Mouse (Mus musculus) midbrain, embryonic 10.5 days (tissue): Measurements from ENCODE around the gene Ndufaf8. TPM values are rescaled to one million over a fixed set of nuclear protein-coding genes. Genes with fewer than 3 reads are reported as not detected.

Source experiments
- DNase-seq: peaks from one replicate; pipeline ENCODE4 v3.0.0-alpha.2; 2017; ENCODE audit warnings: low spot score
- H3K27ac ChIP-seq: fragments of 300-500 bp; sonication (generic); replicated peaks from 2 replicates; pipeline ENCODE4 v1.5.1; 2016; ENCODE audit warnings: mild to moderate bottlenecking
- H3K27me3 ChIP-seq: fragments of 300-500 bp; sonication (generic); 2 replicates; pipeline ENCODE4 v1.6.1; 2016; ENCODE audit warnings: low read depth, mild to moderate bottlenecking; ENCODE audit not compliant: poor library complexity, severe bottlenecking
- H3K36me3 ChIP-seq: fragments of 300-500 bp; sonication (generic); 2 replicates; pipeline ENCODE4 v1.6.1; 2016; ENCODE audit warnings: mild to moderate bottlenecking, moderate library complexity
- H3K4me1 ChIP-seq: fragments of 300-500 bp; sonication (generic); 2 replicates; pipeline ENCODE4 v1.6.1; 2016
- H3K4me3 ChIP-seq: fragments of 300-500 bp; sonication (generic); 2 replicates; pipeline ENCODE4 v1.5.1; 2016; ENCODE audit warnings: mild to moderate bottlenecking, moderate library complexity
- H3K9me3 ChIP-seq: fragments of 300-500 bp; sonication (generic); replicated peaks from 2 replicates; pipeline ENCODE4 v1.6.1; 2016; ENCODE audit warnings: mild to moderate bottlenecking
- WGBS: fragments of 180-500 bp; shearing (Covaris S2); methylation state at CpG from one replicate; pipeline ENCODE4 v1.1.7; 2016; 5-methylcytosine and 5-hydroxymethylcytosine counted together
- polyA plus RNA-seq: library from polyadenylated mRNA; unstranded; fragments of >200 nt; fragmentation: Nextera tagmentation; extraction: Ambion mirVana; gene quantifications from 2 replicates; pipeline ENCODE4 v1.2.1, GENCODE M21; 2016

Ndufaf8 gene
- polyA plus RNA-seq, 1 experiment from 2014 or later = 91.0 TPM

GRCm38 (mm10) chr11:120103431-120103997 is 4.8 kb downstream of the Ndufaf8 start:
- WGBS = 98% methylated on average over 3 of the region's 3 CpGs
- Histone ChIP-seq H3K4me1 (peaks cover 23% of the 10 kb centered on the region), H3K36me3 (peaks cover 65% of the 10 kb centered on the region), H3K27ac (no peak overlapping the region), H3K9me3 (no peaks in the 10 kb centered on the region), H3K4me3 (no peak overlapping the region), H3K27me3 (no peaks in the 10 kb centered on the region)
- DNase-seq = no peak

DNA sequence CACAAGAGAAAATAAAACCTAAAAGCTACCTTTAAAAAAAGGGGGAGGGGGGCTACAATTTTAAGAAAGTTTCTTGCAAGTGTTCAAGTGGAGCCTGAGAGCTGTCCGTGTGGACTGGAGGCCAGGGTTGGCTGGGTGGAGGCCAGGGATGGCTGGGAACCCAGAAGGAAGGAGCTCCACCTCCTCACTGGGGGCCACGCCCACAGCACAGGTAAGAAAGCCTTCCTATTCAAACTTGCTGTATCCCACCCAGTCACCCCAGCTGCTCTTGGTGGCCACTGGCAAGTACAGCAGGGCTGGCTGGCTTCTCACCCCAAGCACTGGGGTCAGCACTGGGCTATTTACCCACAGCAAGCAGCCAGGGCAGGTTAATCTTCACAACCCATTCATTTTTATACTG is 8.3 kb downstream of the Ndufaf8 start:
- no peak for DNase-seq
- WGBS = 74% methylated on average over 2 of the region's 2 CpGs
- H3K27ac ChIP-seq = no peak overlapping the region
- no peaks in the 10 kb centered on the region for H3K9me3 ChIP-seq
- no peak overlapping the region for H3K4me3 ChIP-seq
- no peaks in the 10 kb centered on the region for H3K4me1 ChIP-seq
- H3K36me3 ChIP-seq = peaks cover 74% of the 10 kb centered on the region
- no peaks in the 10 kb centered on the region for H3K27me3 ChIP-seq

DNA sequence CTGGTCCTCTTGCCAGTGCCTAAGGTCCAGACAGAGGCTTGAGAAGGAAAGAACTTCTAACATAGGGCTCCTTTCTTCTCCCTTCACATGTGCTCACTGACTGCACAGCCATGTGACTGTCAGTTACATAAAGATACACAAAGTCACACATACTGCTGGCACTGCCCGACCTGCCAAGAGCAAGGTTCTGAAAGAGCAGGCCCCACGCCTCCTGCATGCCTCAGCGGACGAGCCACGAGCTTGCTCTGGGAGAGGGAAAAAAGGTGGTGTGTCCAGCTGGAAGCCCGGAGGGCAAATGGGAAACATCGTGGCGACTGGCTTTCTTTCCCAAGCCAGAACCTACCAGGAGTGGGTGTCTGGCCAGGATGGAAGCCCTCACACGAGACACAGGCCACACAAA is 9.1 kb downstream of the Ndufaf8 start:
- WGBS = 86% methylated on average over 9 of the region's 9 CpGs

GRCm38 (mm10) chr11:120109558-120110210 is 11.0 kb downstream of the Ndufaf8 start:
- Histone ChIP-seq H3K9me3 (no peaks in the 10 kb centered on the region), H3K27ac (no peak overlapping the region), H3K4me1 (no peaks in the 10 kb centered on the region), H3K4me3 (no peak overlapping the region), H3K27me3 (no peaks in the 10 kb centered on the region), H3K36me3 (peaks cover 79% of the 10 kb centered on the region)
- no peak for DNase-seq
- 76% methylated on average over 14 of the region's 14 CpGs for WGBS

More for the DNA sequence above, 9.1 kb downstream of the Ndufaf8 start:
- Histone ChIP-seq H3K27me3 (no peaks in the 10 kb centered on the region), H3K4me3 (no peak overlapping the region), H3K36me3 (peaks cover 80% of the 10 kb centered on the region), H3K4me1 (no peaks in the 10 kb centered on the region), H3K9me3 (no peaks in the 10 kb centered on the region), H3K27ac (no peak overlapping the region)
- no peak for DNase-seq

DNA sequence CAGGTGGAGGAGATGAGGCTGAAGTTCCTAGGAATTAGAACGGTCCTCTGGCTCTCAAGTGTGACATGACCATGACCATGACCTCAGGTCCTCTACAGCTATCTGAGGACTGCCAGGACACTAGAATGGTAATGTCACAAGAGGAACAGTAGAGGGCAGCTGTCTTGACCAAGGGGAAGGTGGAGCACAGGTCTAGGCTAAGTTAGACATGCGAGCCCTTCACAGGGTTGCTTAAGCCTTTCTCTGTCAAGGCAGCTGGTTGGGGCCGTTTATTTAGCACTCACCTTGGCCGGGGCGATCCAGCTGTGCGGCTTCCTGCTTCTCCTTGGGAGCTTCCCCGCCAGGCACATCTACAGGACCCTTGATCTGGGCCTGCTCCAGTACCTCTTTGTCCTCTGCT is 11.8 kb downstream of the Ndufaf8 start:
- DNase-seq = no peak
- Histone ChIP-seq H3K4me1 (no peaks in the 10 kb centered on the region), H3K9me3 (no peaks in the 10 kb centered on the region), H3K27me3 (no peaks in the 10 kb centered on the region), H3K36me3 (peaks cover 79% of the 10 kb centered on the region), H3K4me3 (no peak overlapping the region), H3K27ac (peak overlapping the region; percentile 60; the same call in 1 of the 2 replicates)
- WGBS = 70% methylated on average over 7 of the region's 7 CpGs

- Histone ChIP-seq H3K4me3 (no peak overlapping the region), H3K27me3 (no peaks in the 10 kb centered on the region), H3K9me3 (no peaks in the 10 kb centered on the region), H3K27ac (peak overlapping the region; percentile 60; the same call in 1 of the 2 replicates), H3K36me3 (peaks cover 79% of the 10 kb centered on the region), H3K4me1 (no peaks in the 10 kb centered on the region)
- DNase-seq = peak; percentile 67
- WGBS = 7% methylated on average over 2 of the region's 2 CpGs
Observed at GRCm38 (mm10) chr11:120111033-120111432, 12.3 kb downstream of the Ndufaf8 start.

- Histone ChIP-seq H3K27me3 (no peaks in the 10 kb centered on the region), H3K4me3 (no peak overlapping the region), H3K36me3 (peaks cover 79% of the 10 kb centered on the region), H3K9me3 (no peaks in the 10 kb centered on the region), H3K4me1 (no peaks in the 10 kb centered on the region), H3K27ac (no peak overlapping the region)
- 88% methylated on average over 4 of the region's 4 CpGs for WGBS
- DNase-seq = no peak
Observed at GRCm38 (mm10) chr11:120112136-120112535, 13.4 kb downstream of the Ndufaf8 start.

- Histone ChIP-seq H3K4me3 (no peak overlapping the region), H3K36me3 (peaks cover 76% of the 10 kb centered on the region), H3K9me3 (no peaks in the 10 kb centered on the region), H3K27ac (no peak overlapping the region), H3K4me1 (no peaks in the 10 kb centered on the region), H3K27me3 (no peaks in the 10 kb centered on the region)
- no peak for DNase-seq
- WGBS = 91% methylated on average over 21 of the region's 21 CpGs
Observed at GRCm38 (mm10) chr11:120114488-120115215, 15.9 kb downstream of the Ndufaf8 start.

- no peaks in the 10 kb centered on the region for H3K4me1 ChIP-seq
- H3K4me3 ChIP-seq = no peak overlapping the region
- no peak overlapping the region for H3K27ac ChIP-seq
- DNase-seq = no peak
- H3K9me3 ChIP-seq = no peaks in the 10 kb centered on the region
- peaks cover 75% of the 10 kb centered on the region for H3K36me3 ChIP-seq
- H3K27me3 ChIP-seq = no peaks in the 10 kb centered on the region
- WGBS = 91% methylated on average over 2 of the region's 2 CpGs
Observed at GRCm38 (mm10) chr11:120117626-120118025, 18.9 kb downstream of the Ndufaf8 start.

DNA sequence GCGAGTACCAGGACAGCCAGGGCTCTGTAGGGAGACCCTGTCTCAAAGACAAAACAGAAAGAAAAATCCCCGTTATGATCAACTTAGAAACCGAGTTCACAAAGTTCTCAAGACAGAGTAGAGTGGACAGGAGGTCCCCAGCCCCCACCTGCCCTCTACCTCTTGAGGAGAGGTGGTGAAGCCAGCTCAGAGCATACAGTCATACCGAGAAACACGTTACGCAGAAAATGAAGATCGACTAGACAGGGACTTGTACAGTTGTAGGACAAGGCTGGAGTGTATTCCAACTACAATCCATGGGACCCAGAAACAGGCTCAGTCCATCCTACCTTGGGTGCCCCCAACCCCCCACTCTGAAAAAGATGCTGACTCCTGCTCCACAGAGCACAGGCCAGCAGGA is 20.4 kb downstream of the Ndufaf8 start:
- Histone ChIP-seq H3K36me3 (peaks cover 74% of the 10 kb centered on the region), H3K27me3 (no peaks in the 10 kb centered on the region)
- WGBS = 95% methylated on average over 7 of the region's 7 CpGs

DNA sequence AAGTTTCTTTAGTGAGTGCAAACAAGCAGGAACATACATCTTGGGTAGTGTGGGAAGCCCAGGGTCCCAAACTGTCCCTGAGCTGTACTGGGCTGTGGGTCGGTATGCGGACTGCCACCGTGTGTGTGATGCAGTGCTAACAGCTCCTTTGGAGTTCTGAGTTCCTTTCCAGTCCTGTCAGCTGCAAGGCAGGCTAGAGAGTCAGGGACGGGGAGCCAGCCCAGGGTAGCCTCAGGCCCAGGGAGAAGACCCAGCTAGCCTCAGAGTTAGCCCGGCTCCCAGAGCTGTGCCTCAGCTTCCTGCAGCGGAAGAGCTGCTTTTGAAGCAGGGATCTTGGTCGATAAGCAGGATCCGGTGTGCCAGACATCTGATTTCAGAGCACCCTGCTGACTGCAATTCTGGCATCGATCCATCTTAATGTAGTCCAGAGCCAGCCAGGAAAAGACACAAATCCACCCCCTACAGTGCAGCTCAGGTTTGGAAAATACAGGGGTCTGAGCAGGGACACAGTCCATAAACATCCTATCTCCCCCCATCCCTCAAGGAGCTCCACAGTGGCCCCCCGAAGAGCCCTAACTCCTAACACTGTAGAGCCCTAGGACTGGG is 21.3 kb downstream of the Ndufaf8 start:
- H3K27me3 ChIP-seq = no peaks in the 10 kb centered on the region
- H3K27ac ChIP-seq = no peak overlapping the region
- H3K4me1 ChIP-seq = no peaks in the 10 kb centered on the region
- WGBS = 83% methylated on average over 10 of the region's 10 CpGs
- DNase-seq = no peak
- peaks cover 73% of the 10 kb centered on the region for H3K36me3 ChIP-seq
- H3K9me3 ChIP-seq = no peaks in the 10 kb centered on the region
- H3K4me3 ChIP-seq = no peak overlapping the region

More for the DNA sequence above, 20.4 kb downstream of the Ndufaf8 start:
- H3K27ac ChIP-seq = no peak overlapping the region
- no peaks in the 10 kb centered on the region for H3K9me3 ChIP-seq
- no peak overlapping the region for H3K4me3 ChIP-seq
- no peak for DNase-seq
- H3K4me1 ChIP-seq = no peaks in the 10 kb centered on the region

DNA sequence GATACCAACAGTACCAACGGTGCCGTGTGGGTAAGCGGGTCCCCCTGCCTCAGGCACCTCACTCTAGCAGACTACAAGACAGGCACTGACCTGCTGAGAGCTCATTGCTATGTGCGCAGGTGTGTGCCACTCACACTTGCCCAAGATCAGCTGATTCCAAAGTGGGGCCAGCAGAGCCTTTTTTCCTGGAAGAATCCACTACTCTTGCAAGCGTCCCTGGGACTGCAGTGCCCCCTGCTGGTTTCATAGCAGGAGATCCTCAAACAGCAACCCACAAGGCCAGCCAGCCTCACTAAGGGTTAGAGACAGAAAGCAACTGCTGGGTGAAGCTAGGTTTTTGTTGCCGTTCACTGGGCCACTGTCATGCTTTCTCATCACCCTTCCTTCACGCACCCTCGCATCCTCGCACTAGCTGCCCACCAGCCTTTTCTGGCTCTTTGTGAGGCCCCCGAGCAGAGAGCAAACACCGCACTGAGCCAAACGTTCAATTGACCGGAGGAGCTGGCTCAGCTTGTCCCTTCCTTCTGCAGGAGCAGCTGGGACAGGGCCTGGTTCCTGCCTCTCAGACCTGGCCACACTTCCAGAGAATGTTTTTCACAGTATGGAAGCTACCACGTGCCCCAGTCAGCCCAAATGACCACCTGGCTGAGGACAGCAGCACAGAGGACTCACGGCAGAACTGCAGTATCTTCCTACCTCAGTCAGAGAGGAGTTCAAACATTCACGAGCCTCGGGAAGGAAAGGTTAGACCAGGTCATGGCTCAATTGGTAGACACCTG is 22.1 kb downstream of the Ndufaf8 start:
- Histone ChIP-seq H3K36me3 (peaks cover 65% of the 10 kb centered on the region), H3K4me1 (no peaks in the 10 kb centered on the region), H3K9me3 (no peaks in the 10 kb centered on the region), H3K27ac (0 out of 2 replicates have a peak overlapping the region, but pooled peaks have one; percentile 13), H3K27me3 (no peaks in the 10 kb centered on the region), H3K4me3 (no peak overlapping the region)
- DNase-seq = peak; percentile 46
- WGBS = 84% methylated on average over 17 of the region's 17 CpGs
